In genomic region chr11:89024181-89024881, GRCm38 (mm10) we compare ENCODE assay signal across 8 mouse cellular contexts. TPM values are rescaled to one million over a fixed set of nuclear protein-coding genes. Genes with fewer than 3 reads are reported as not detected.
DNase-seq lines count a peak whose midpoint lies in the region; ATAC-seq and TF ChIP-seq lines count a peak whose summit lies in the region.

No protein-coding gene starts in this region.

- H3K9me3 ChIP-seq in midbrain, embryonic 14.5 days (ENCODE audit: control insufficient read depth, low read length) = no peaks in the 10 kb centered on the region
- no peaks in the 10 kb centered on the region for H3K9me3 ChIP-seq in midbrain, embryonic 15.5 days
- H3K9me3 ChIP-seq in intestine, embryonic 14.5 days (ENCODE audit: control insufficient read depth, low read length) = no peaks in the 10 kb centered on the region
- H3K9me3 ChIP-seq in liver, embryonic 15.5 days (replicated peaks) = no peaks in the 10 kb centered on the region

- H3K36me3 ChIP-seq in midbrain, embryonic 14.5 days (ENCODE audit: control insufficient read depth, insufficient read depth, low read length) = no peaks in the 10 kb centered on the region
- no peaks in the 10 kb centered on the region for H3K36me3 ChIP-seq in midbrain, embryonic 15.5 days (replicated peaks)
- peaks cover 2% of the 10 kb centered on the region; the same call in 1 of the 2 replicates for H3K36me3 ChIP-seq in intestine, embryonic 14.5 days (ENCODE audit: control insufficient read depth, insufficient read depth, low read length)
- peaks cover 20% of the 10 kb centered on the region for H3K36me3 ChIP-seq in liver, embryonic 15.5 days (replicated peaks)
- H3K36me3 ChIP-seq in small intestine, adult 2 months (ENCODE audit: control insufficient read depth, insufficient read depth, low read length) = peaks cover 10% of the 10 kb centered on the region

- no peak overlapping the region for H3K4me3 ChIP-seq in midbrain, embryonic 14.5 days (replicated peaks; ENCODE audit: low read depth, low read length)
- H3K4me3 ChIP-seq in midbrain, embryonic 15.5 days = no peak overlapping the region
- no peak overlapping the region for H3K4me3 ChIP-seq in intestine, embryonic 14.5 days (ENCODE audit: low read depth, low read length)
- H3K4me3 ChIP-seq in liver, embryonic 15.5 days (replicated peaks) = no peak overlapping the region; the same call in 1 of the 2 replicates
- peak overlapping the region; percentile 16; the same call in 1 of the 2 replicates for H3K4me3 ChIP-seq in small intestine, adult 2 months (ENCODE audit: low read depth, low read length)

- H3K27ac ChIP-seq in midbrain, embryonic 14.5 days (replicated peaks; ENCODE audit: low read depth, low read length) = no peak overlapping the region
- no peak overlapping the region; the same call in 1 of the 2 replicates for H3K27ac ChIP-seq in midbrain, embryonic 15.5 days
- H3K27ac ChIP-seq in intestine, embryonic 14.5 days (ENCODE audit: low read depth) = peak overlapping the region; percentile 80
- H3K27ac ChIP-seq in liver, embryonic 15.5 days (replicated peaks) = peak overlapping the region; percentile 82
- H3K27ac ChIP-seq in small intestine, adult 2 months (ENCODE audit: insufficient read depth, low read depth, low read length) = peak overlapping the region; percentile 93

- TF ChIP-seq POLR2A in small intestine, adult 2 months (IDR thresholded peaks at IDR 0.05; ENCODE audit: low read depth, low read length) = no peak

- no peak for TF ChIP-seq CTCF in small intestine, adult 2 months (IDR thresholded peaks at IDR 0.05; ENCODE audit: extremely low read depth, insufficient read length, insufficient replicate concordance, low read depth, low read length)

- no peaks in the 10 kb centered on the region for H3K27me3 ChIP-seq in midbrain, embryonic 14.5 days (ENCODE audit: control insufficient read depth, insufficient read depth, low read length)
- no peaks in the 10 kb centered on the region for H3K27me3 ChIP-seq in midbrain, embryonic 15.5 days (replicated peaks)
- no peaks in the 10 kb centered on the region for H3K27me3 ChIP-seq in intestine, embryonic 14.5 days (replicated peaks; ENCODE audit: control insufficient read depth, insufficient read depth, low read length)
- H3K27me3 ChIP-seq in liver, embryonic 15.5 days = no peaks in the 10 kb centered on the region
- H3K27me3 ChIP-seq in small intestine, adult 2 months (ENCODE audit: control insufficient read depth, insufficient read depth, low read length) = no peaks in the 10 kb centered on the region

- 73% methylated on average over 11 of the region's 11 CpGs for WGBS in midbrain, embryonic 14.5 days
- 63% methylated on average over 11 of the region's 11 CpGs for WGBS in midbrain, embryonic 15.5 days
- 29% methylated on average over 11 of the region's 11 CpGs for WGBS in intestine, embryonic 14.5 days
- 43% methylated on average over 11 of the region's 11 CpGs for WGBS in liver, embryonic 15.5 days (ENCODE audit: insufficient replicate concordance)
- WGBS in small intestine, adult 2 months = 8% methylated on average over 11 of the region's 11 CpGs

- no peaks in the 10 kb centered on the region for H3K4me1 ChIP-seq in midbrain, embryonic 14.5 days (ENCODE audit: control insufficient read depth, insufficient read depth, low read length)
- H3K4me1 ChIP-seq in midbrain, embryonic 15.5 days = no peaks in the 10 kb centered on the region
- H3K4me1 ChIP-seq in intestine, embryonic 14.5 days (replicated peaks; ENCODE audit: control insufficient read depth, insufficient read depth, low read length) = peaks cover 8% of the 10 kb centered on the region
- peaks cover 68% of the 10 kb centered on the region for H3K4me1 ChIP-seq in liver, embryonic 15.5 days (replicated peaks)
- peaks cover 25% of the 10 kb centered on the region for H3K4me1 ChIP-seq in small intestine, adult 2 months (ENCODE audit: control insufficient read depth, insufficient read depth, insufficient read length, low read length)

- peak; percentile 51 for DNase-seq in midbrain, embryonic 14.5 days
- peak; percentile 94 to 96 for DNase-seq in adrenal gland, postnatal 36 days
- peak; percentile 52 to 81 for DNase-seq in gastrocnemius, postnatal 4 days (ENCODE audit: low spot score in 2 of 2)
- peak; percentile 83 for DNase-seq in intestine, embryonic 14.5 days (ENCODE audit: low spot score)
- no peak for DNase-seq in embryo, embryonic 10.5 days (ENCODE audit: low spot score)

- no peak for ATAC-seq in midbrain, embryonic 14.5 days (ENCODE audit: low FRiP score, low TSS enrichment)
- ATAC-seq in midbrain, embryonic 15.5 days (replicated peaks) = no peak
- peak; percentile 54 for ATAC-seq in intestine, embryonic 14.5 days (replicated peaks; ENCODE audit: low FRiP score, low TSS enrichment, low read depth)
- ATAC-seq in liver, embryonic 15.5 days (ENCODE audit: insufficient read depth) = peak; percentile 66

- no peak overlapping the region for H3K9ac ChIP-seq in midbrain, embryonic 14.5 days (replicated peaks; ENCODE audit: low read length)
- H3K9ac ChIP-seq in midbrain, embryonic 15.5 days = no peak overlapping the region
- no peak overlapping the region for H3K9ac ChIP-seq in intestine, embryonic 14.5 days (ENCODE audit: low read length)
- H3K9ac ChIP-seq in liver, embryonic 15.5 days = no peak overlapping the region

- H3K4me2 ChIP-seq in midbrain, embryonic 14.5 days (ENCODE audit: low read length) = no peak overlapping the region
- no peak overlapping the region for H3K4me2 ChIP-seq in midbrain, embryonic 15.5 days
- H3K4me2 ChIP-seq in intestine, embryonic 14.5 days (ENCODE audit: low read length) = peak overlapping the region; percentile 22
- peak overlapping the region; percentile 40; the same call in 1 of the 2 replicates for H3K4me2 ChIP-seq in liver, embryonic 15.5 days

RNA-seq across cellular contexts. Expression of gene Trim25, which starts 25.2 kb away (rescaled TPM):
- polyA plus RNA-seq in midbrain, embryonic 14.5 days (2014; fragmentation: Nextera tagmentation; extraction: Ambion mirVana) = 2.0 and 3.9 TPM in 2 replicates
- polyA plus RNA-seq in midbrain, embryonic 15.5 days (2015; fragmentation: Nextera tagmentation; extraction: Ambion mirVana) = 4.7 and 5.4 TPM in 2 replicates
- total RNA-seq in adrenal gland, postnatal 36 days (2021) = 100 to 1,000 TPM; 146 to 165 TPM
- 10 to 100 TPM; 27.9 to 32.3 TPM for total RNA-seq in gastrocnemius, postnatal 4 days (2021)
- polyA plus RNA-seq in intestine, embryonic 14.5 days (2014; fragmentation: Nextera tagmentation; extraction: Ambion mirVana) = 21.0 and 23.2 TPM in 2 replicates
- polyA plus RNA-seq in liver, embryonic 15.5 days (2015; fragmentation: Nextera tagmentation; extraction: Ambion mirVana) = 19.6 and 20.4 TPM in 2 replicates
- 57.2 and 129 TPM in 2 replicates for polyA plus RNA-seq in small intestine, adult 2 months (2012; rRNA removed)

RNA-seq across cellular contexts. Expression of gene Dgke, which starts 42.3 kb away (rescaled TPM):
- polyA plus RNA-seq in midbrain, embryonic 14.5 days (2014; fragmentation: Nextera tagmentation; extraction: Ambion mirVana) = 15.3 and 16.2 TPM in 2 replicates
- 18.9 and 19.7 TPM in 2 replicates for polyA plus RNA-seq in midbrain, embryonic 15.5 days (2015; fragmentation: Nextera tagmentation; extraction: Ambion mirVana)
- total RNA-seq in adrenal gland, postnatal 36 days (2021) = 10 to 100 TPM; 12.1 to 17.3 TPM
- total RNA-seq in gastrocnemius, postnatal 4 days (2021) = 1 to 10 TPM; 4.6 to 4.9 TPM
- 4.3 and 5.1 TPM in 2 replicates for polyA plus RNA-seq in intestine, embryonic 14.5 days (2014; fragmentation: Nextera tagmentation; extraction: Ambion mirVana)
- polyA plus RNA-seq in liver, embryonic 15.5 days (2015; fragmentation: Nextera tagmentation; extraction: Ambion mirVana) = 0.40 and 0.62 TPM in 2 replicates
- polyA plus RNA-seq in small intestine, adult 2 months (2012; rRNA removed) = 2.1 and 3.2 TPM in 2 replicates

RNA-seq across cellular contexts. Expression of gene Gm525, which starts 49.3 kb away (rescaled TPM):
- polyA plus RNA-seq in midbrain, embryonic 14.5 days (2014; fragmentation: Nextera tagmentation; extraction: Ambion mirVana) = not detected in 2 replicates
- polyA plus RNA-seq in midbrain, embryonic 15.5 days (2015; fragmentation: Nextera tagmentation; extraction: Ambion mirVana) = not detected in 2 replicates
- not detected for total RNA-seq in adrenal gland, postnatal 36 days (2021)
- total RNA-seq in gastrocnemius, postnatal 4 days (2021) = under 1 TPM in 1 of 2 experiments, not detected in 1; 0.56 TPM
- polyA plus RNA-seq in intestine, embryonic 14.5 days (2014; fragmentation: Nextera tagmentation; extraction: Ambion mirVana) = 0.59 and 1.1 TPM in 2 replicates
- polyA plus RNA-seq in liver, embryonic 15.5 days (2015; fragmentation: Nextera tagmentation; extraction: Ambion mirVana) = not detected in 2 replicates
- polyA plus RNA-seq in small intestine, adult 2 months (2012; rRNA removed) = not detected in 2 replicates

RNA-seq across cellular contexts. Expression of gene Coil, which starts 54.3 kb away (rescaled TPM):
- 19.2 and 21.8 TPM in 2 replicates for polyA plus RNA-seq in midbrain, embryonic 14.5 days (2014; fragmentation: Nextera tagmentation; extraction: Ambion mirVana)
- polyA plus RNA-seq in midbrain, embryonic 15.5 days (2015; fragmentation: Nextera tagmentation; extraction: Ambion mirVana) = 33.7 and 34.2 TPM in 2 replicates
- 10 to 100 TPM; 10.2 to 10.7 TPM for total RNA-seq in adrenal gland, postnatal 36 days (2021)
- 1 to 10 TPM; 8.9 to 10.0 TPM for total RNA-seq in gastrocnemius, postnatal 4 days (2021)
- polyA plus RNA-seq in intestine, embryonic 14.5 days (2014; fragmentation: Nextera tagmentation; extraction: Ambion mirVana) = 10.4 and 11.0 TPM in 2 replicates
- 3.4 and 4.0 TPM in 2 replicates for polyA plus RNA-seq in liver, embryonic 15.5 days (2015; fragmentation: Nextera tagmentation; extraction: Ambion mirVana)
- 1.1 and 1.4 TPM in 2 replicates for polyA plus RNA-seq in small intestine, adult 2 months (2012; rRNA removed)

RNA-seq across cellular contexts. Expression of gene Elobl, which starts 57.6 kb away (rescaled TPM):
- not detected in 2 replicates for polyA plus RNA-seq in midbrain, embryonic 14.5 days (2014; fragmentation: Nextera tagmentation; extraction: Ambion mirVana)
- polyA plus RNA-seq in midbrain, embryonic 15.5 days (2015; fragmentation: Nextera tagmentation; extraction: Ambion mirVana) = 0.22 TPM in 1 of 2 replicates, not detected in the other
- total RNA-seq in adrenal gland, postnatal 36 days (2021) = not detected
- total RNA-seq in gastrocnemius, postnatal 4 days (2021) = not detected
- polyA plus RNA-seq in intestine, embryonic 14.5 days (2014; fragmentation: Nextera tagmentation; extraction: Ambion mirVana) = not detected in 2 replicates
- not detected in 2 replicates for polyA plus RNA-seq in liver, embryonic 15.5 days (2015; fragmentation: Nextera tagmentation; extraction: Ambion mirVana)
- 0.37 TPM in 1 of 2 replicates, not detected in the other for polyA plus RNA-seq in small intestine, adult 2 months (2012; rRNA removed)

Comparison
In these comparisons a context has a peak if more than half of its experiments do, and no peak if none do; other contexts are left out.
1. ATAC-seq: peak in intestine, embryonic 14.5 days (single experiment) and liver, embryonic 15.5 days (single experiment); none in midbrain, embryonic 14.5 days (single experiment) and midbrain, embryonic 15.5 days (single experiment).
2. H3K27ac ChIP-seq: peak in intestine, embryonic 14.5 days (single experiment), liver, embryonic 15.5 days (single experiment) and small intestine, adult 2 months (single experiment); none in midbrain, embryonic 14.5 days (single experiment) and midbrain, embryonic 15.5 days (single experiment).
3. H3K4me2 ChIP-seq: peak in intestine, embryonic 14.5 days (single experiment) and liver, embryonic 15.5 days (single experiment); none in midbrain, embryonic 14.5 days (single experiment) and midbrain, embryonic 15.5 days (single experiment).